Mouse (Mus musculus) hindbrain, embryonic 16.5 days (tissue): ENCODE measurements at regions not wholly inside any gene's neighbourhood (a gene's known extent, or its start where the extent isn't known, plus 50 kb on each side); places are given as distances from the start of the nearest gene placed in this dataset.
A peak's percentile ranks its signal among the peaks of the same experiment; 100 is the strongest.

Experiments
- ATAC-seq: fragments of 200-750 bp; cut with Nextera tagmentation; 2 replicates; pipeline ENCODE4 v1.8.0; 2017; ENCODE audit warnings: moderate TSS enrichment, moderate library complexity
- H3K27ac ChIP-seq: fragments of 300-500 bp; sonication (generic); 2 replicates; pipeline ENCODE4 v1.5.1; 2014; ENCODE audit warnings: low read depth, mild to moderate bottlenecking, control low read depth, low read length, moderate library complexity
- H3K27me3 ChIP-seq: fragments of 300-500 bp; sonication (generic); replicated peaks from 2 replicates; pipeline ENCODE4 v1.6.1; 2014; ENCODE audit warnings: low read length; ENCODE audit not compliant: control insufficient read depth, insufficient read depth
- H3K36me3 ChIP-seq: fragments of 300-500 bp; sonication (generic); 2 replicates; pipeline ENCODE4 v1.6.1; 2014; ENCODE audit warnings: mild to moderate bottlenecking, low read length, moderate library complexity, mixed read lengths; ENCODE audit not compliant: control insufficient read depth, insufficient read depth
- H3K4me1 ChIP-seq: fragments of 300-500 bp; sonication (generic); 2 replicates; pipeline ENCODE4 v1.6.1; 2014; ENCODE audit warnings: low read depth, low read length; ENCODE audit not compliant: control insufficient read depth, insufficient read depth
- H3K4me2 ChIP-seq: fragments of 300-500 bp; sonication (generic); 2 replicates; pipeline ENCODE4 v1.6.1; 2014; ENCODE audit warnings: mild to moderate bottlenecking, low read length, control low read depth, moderate library complexity
- H3K4me3 ChIP-seq: fragments of 300-500 bp; sonication (generic); 2 replicates; pipeline ENCODE4 v1.5.1; 2014; ENCODE audit warnings: mild to moderate bottlenecking, low read length, control low read depth, moderate library complexity
- H3K9ac ChIP-seq: fragments of 300-500 bp; sonication (generic); 2 replicates; pipeline ENCODE4 v1.6.1; 2014; ENCODE audit warnings: low read depth, mild to moderate bottlenecking, control low read depth, low read length, moderate library complexity
- H3K9me3 ChIP-seq: fragments of 300-500 bp; sonication (generic); 2 replicates; pipeline ENCODE4 v1.6.1; 2014; ENCODE audit warnings: mild to moderate bottlenecking, low read length, moderate library complexity; ENCODE audit not compliant: control insufficient read depth
- WGBS: fragments of 180-500 bp; shearing (Covaris S2); extraction: QIAGEN DNeasy Blood & Tissue Kit; methylation state at CpG from one replicate; pipeline ENCODE4 v1.1.7; 2014; 5-methylcytosine and 5-hydroxymethylcytosine counted together

DNA sequence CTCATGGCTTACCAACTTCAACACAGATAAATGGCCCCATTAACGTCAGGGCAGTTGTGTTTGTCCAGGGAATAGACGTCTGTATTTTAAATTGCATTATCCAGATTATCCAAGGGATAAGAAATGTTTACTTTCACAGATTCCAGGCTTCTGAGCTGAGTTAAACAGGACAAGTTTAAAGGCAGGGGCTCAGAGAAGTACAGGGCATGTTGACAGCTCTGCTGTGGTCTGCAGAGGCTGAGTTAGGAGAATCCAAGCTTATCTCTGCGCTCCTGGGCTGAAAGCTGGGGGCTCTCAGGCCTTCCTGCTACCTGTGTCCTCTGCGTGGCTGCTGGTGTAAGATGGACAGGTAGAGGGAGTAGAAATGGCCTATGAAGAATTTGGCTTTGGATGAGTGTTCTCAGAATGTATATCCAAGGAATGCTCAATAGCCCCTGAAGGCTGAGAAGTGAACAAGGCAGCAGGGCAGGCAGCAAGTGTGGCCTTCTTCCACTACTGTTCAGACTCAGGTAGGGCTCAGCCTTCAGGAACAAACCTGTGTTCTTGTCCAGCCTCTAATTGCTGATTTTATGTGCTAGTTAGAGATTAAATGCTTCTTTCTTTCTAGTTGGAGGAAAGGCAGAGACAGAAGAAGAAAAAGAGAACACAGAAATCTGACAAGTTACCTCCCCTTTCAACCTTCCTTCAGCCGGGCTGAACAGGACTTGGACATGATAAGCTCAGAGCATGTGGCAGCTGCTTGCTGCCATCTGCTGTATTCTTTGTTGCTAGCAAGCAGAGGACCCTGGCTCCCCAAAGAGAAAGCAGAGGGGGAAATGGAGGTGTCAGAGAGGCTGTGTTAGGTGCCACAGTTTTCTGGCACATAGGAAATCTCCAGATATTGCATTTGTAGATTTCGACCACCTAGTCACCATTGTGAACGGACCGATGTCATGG is 77.9 kb upstream of the Grem2 start:
- Histone ChIP-seq H3K4me2 (no peak overlapping the region), H3K9me3 (no peaks in the 10 kb centered on the region), H3K27me3 (no peaks in the 10 kb centered on the region), H3K36me3 (no peaks in the 10 kb centered on the region), H3K9ac (no peak overlapping the region), H3K4me3 (no peak overlapping the region), H3K27ac (no peak overlapping the region), H3K4me1 (no peaks in the 10 kb centered on the region)
- WGBS = 75% methylated on average over 8 of the region's 8 CpGs
- ATAC-seq = peak; percentile 90

- Histone ChIP-seq H3K27me3 (no peaks in the 10 kb centered on the region), H3K9ac (no peak overlapping the region), H3K9me3 (no peaks in the 10 kb centered on the region), H3K4me2 (no peak overlapping the region), H3K27ac (no peak overlapping the region), H3K4me3 (no peak overlapping the region), H3K36me3 (no peaks in the 10 kb centered on the region), H3K4me1 (no peaks in the 10 kb centered on the region)
- WGBS = 79% methylated on average over 4 of the region's 4 CpGs
- ATAC-seq = no peak
Measured at GRCm38 (mm10) chr1:174992520-174992919, 70.9 kb upstream of the Grem2 start.

DNA sequence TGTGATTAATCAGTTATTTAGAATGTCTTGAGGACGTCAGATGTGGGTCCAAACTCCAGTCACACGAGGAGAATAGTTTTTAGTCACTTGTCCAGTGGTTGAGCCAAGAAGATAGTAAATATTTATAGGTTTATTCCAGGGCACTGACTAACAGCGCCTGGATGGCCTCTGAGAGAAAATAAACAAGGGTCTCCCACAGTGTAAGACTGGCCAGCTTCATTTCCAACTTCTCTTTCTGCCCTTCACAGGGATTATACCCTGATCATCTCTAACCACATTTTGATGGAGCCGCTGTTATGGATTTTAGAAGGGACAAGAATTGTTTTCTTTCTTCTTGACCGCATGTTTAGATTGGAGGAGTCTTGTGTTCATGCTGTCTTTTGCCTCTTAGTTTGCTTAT is 67.0 kb upstream of the Grem2 start:
- Histone ChIP-seq H3K36me3 (no peaks in the 10 kb centered on the region), H3K27ac (no peak overlapping the region), H3K9me3 (no peaks in the 10 kb centered on the region), H3K4me3 (no peak overlapping the region), H3K4me2 (no peak overlapping the region), H3K27me3 (no peaks in the 10 kb centered on the region), H3K9ac (no peak overlapping the region), H3K4me1 (no peaks in the 10 kb centered on the region)
- ATAC-seq = no peak
- 85% methylated on average over 5 of the region's 5 CpGs for WGBS

DNA sequence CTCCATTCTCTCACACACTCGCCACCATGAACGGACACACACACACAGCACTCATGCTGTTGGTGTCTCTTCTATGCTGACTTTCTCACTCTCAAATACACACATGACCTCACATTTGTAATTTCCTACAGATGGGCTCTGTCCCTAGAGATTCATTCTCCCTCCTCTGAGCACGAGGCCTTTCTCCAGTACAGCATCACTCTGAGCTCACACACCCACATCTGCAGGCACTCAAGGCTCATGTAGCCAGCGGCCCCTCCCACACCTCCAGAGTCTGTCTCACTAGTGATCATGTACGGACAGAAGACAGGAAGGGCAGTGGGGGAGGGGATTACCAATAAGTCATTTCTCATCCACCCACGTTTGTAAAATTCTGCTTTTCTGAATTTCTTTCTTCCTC is 50.3 kb upstream of the Grem2 start:
- WGBS = 69% methylated on average over 6 of the region's 6 CpGs
- Histone ChIP-seq H3K27me3 (no peaks in the 10 kb centered on the region), H3K36me3 (no peaks in the 10 kb centered on the region), H3K4me3 (no peak overlapping the region), H3K9ac (no peak overlapping the region), H3K4me1 (no peaks in the 10 kb centered on the region), H3K4me2 (no peak overlapping the region), H3K27ac (no peak overlapping the region), H3K9me3 (no peaks in the 10 kb centered on the region)
- ATAC-seq = no peak
